Mouse (Mus musculus): ENCODE data around the gene Slc38a5.

The Slc38a5 gene

DNA sequence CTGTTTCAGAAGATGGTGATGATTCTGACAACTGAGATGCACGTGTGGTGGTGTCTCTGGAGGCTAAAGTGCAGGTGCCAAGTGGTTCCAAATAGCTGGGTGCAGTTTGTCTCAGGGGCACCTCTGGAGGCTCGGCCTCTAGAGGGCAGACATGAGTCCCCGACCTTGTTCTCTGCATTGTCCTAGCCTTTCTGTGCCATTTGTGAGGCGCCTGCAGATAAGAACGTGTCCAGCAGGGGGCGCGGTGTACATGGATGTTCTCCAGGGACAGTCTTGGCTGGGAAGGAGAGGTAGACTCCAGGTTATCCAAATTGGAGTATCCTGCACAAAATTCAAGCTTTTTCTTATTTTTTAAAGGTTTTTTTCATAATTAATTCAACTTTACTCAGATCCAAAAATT, 44.0 kb downstream of the Slc38a5 start:
- peak; percentile 1 to 8 for DNase-seq (ENCODE audit: low spot score in 2 of 2)

DNA sequence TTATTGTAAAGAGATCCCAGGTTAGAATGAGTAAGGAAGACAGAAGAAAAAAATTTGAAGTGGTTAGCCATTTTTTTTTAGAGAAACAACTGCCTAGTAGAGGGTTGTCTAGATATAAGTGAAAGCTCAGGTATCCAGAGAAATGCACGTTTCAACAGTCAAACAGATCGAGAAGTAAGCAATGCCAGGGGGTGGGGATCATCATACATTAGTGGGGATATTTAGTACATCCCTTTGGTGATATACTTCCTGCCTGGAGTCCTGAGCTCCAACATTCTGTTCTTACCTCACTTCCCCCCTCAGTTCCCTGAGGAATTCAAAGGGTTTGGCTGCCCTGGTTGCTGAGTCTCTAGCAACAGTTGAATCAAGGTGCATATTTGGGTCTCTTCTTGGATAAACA, 56.2 kb downstream of the Slc38a5 start, which contains the start of gene Ssxb10:
Gene Ssxb10 (plus strand): TSS at position 301 of the 400 bp plus-strand sequence.
- no peak for DNase-seq (ENCODE audit: low spot score in 2 of 2)

Data from right cerebral cortex, adult 2 months (tissue).